Mouse (Mus musculus): ENCODE measurements around the gene Atp5j.

Gene Atp5j

GRCm38 (mm10) chr16:84807874-84808273, 27.6 kb downstream of the Atp5j start:
- no peak for DNase-seq (ENCODE audit: low read depth, low spot score)

GRCm38 (mm10) chr16:84806175-84806574, 29.2 kb downstream of the Atp5j start:
- no peak for DNase-seq (ENCODE audit: low read depth, low spot score)

- no peak for DNase-seq (ENCODE audit: low read depth, low spot score)
Measured at GRCm38 (mm10) chr16:84804866-84805265, 30.6 kb downstream of the Atp5j start.

GRCm38 (mm10) chr16:84802217-84802616, 33.2 kb downstream of the Atp5j start:
- no peak for DNase-seq (ENCODE audit: low read depth, low spot score)

- DNase-seq (ENCODE audit: low read depth, low spot score): no peak
Measured at GRCm38 (mm10) chr16:84800038-84800437, 35.4 kb downstream of the Atp5j start.

GRCm38 (mm10) chr16:84796678-84797077, 38.7 kb downstream of the Atp5j start:
- DNase-seq (ENCODE audit: low read depth, low spot score): no peak

- DNase-seq (ENCODE audit: low read depth, low spot score): no peak
Measured at GRCm38 (mm10) chr16:84795337-84795736, 40.1 kb downstream of the Atp5j start.

GRCm38 (mm10) chr16:84793401-84793800, 42.0 kb downstream of the Atp5j start:
- DNase-seq (ENCODE audit: low read depth, low spot score): no peak

- no peak for DNase-seq (ENCODE audit: low read depth, low spot score)
Measured at GRCm38 (mm10) chr16:84790595-84791165, 44.7 kb downstream of the Atp5j start.

GRCm38 (mm10) chr16:84784966-84785365, 50.5 kb downstream of the Atp5j start:
- no peak for DNase-seq (ENCODE audit: low read depth, low spot score)

- no peak for DNase-seq (ENCODE audit: low read depth, low spot score)
Measured at GRCm38 (mm10) chr16:84783279-84783678, 52.1 kb downstream of the Atp5j start.

GRCm38 (mm10) chr16:84779718-84780117, 55.7 kb downstream of the Atp5j start:
- no peak for DNase-seq (ENCODE audit: low read depth, low spot score)

- no peak for DNase-seq (ENCODE audit: low read depth, low spot score)
Measured at GRCm38 (mm10) chr16:84778861-84779630, 56.4 kb downstream of the Atp5j start.

GRCm38 (mm10) chr16:84778431-84778830, 57.0 kb downstream of the Atp5j start:
- DNase-seq (ENCODE audit: low read depth, low spot score): no peak

Measured in A20 (cell line).